Mouse (Mus musculus) embryonic facial prominence, embryonic 14.5 days (tissue): ENCODE results near the gene Brix1. TPM values are rescaled to one million over a fixed set of nuclear protein-coding genes. Genes with fewer than 3 reads are reported as not detected.

ENCODE experiments used
- ATAC-seq: fragments of 200-750 bp; cut with Nextera tagmentation; 2 replicates; pipeline ENCODE4 v1.8.0; 2017; ENCODE audit warnings: low read depth, moderate number of reproducible peaks, moderate TSS enrichment
- DNase-seq: peaks from one replicate; pipeline ENCODE4 v3.0.0-alpha.2; 2015; ENCODE audit warnings: low spot score
- H3K27ac ChIP-seq: fragments of 300-500 bp; sonication (generic); replicated peaks from 2 replicates; pipeline ENCODE4 v1.5.1; 2014; ENCODE audit warnings: low read depth, mild to moderate bottlenecking, low read length, moderate library complexity
- H3K27me3 ChIP-seq: fragments of 300-500 bp; sonication (generic); replicated peaks from 2 replicates; pipeline ENCODE4 v1.6.1; 2014; ENCODE audit warnings: low read length; ENCODE audit not compliant: control insufficient read depth, insufficient read depth
- H3K36me3 ChIP-seq: fragments of 300-500 bp; sonication (generic); 2 replicates; pipeline ENCODE4 v1.6.1; 2014; ENCODE audit warnings: low read length, mixed read lengths; ENCODE audit not compliant: control insufficient read depth, insufficient read depth
- H3K4me1 ChIP-seq: fragments of 300-500 bp; sonication (generic); 2 replicates; pipeline ENCODE4 v1.6.1; 2014; ENCODE audit warnings: antibody characterized with exemption, low read length; ENCODE audit not compliant: control insufficient read depth, insufficient read depth
- H3K4me2 ChIP-seq: fragments of 300-500 bp; sonication (generic); 2 replicates; pipeline ENCODE4 v1.6.1; 2014; ENCODE audit warnings: low read depth, mild to moderate bottlenecking, low read length, moderate library complexity, mixed read lengths
- H3K4me3 ChIP-seq: fragments of 300-500 bp; sonication (generic); 2 replicates; pipeline ENCODE4 v1.5.1; 2014; ENCODE audit warnings: low read depth, mild to moderate bottlenecking, low read length
- H3K9ac ChIP-seq: fragments of 300-500 bp; sonication (generic); 2 replicates; pipeline ENCODE4 v1.6.1; 2014; ENCODE audit warnings: low read depth, mild to moderate bottlenecking, low read length, moderate library complexity, mixed read lengths
- H3K9me3 ChIP-seq: fragments of 300-500 bp; sonication (generic); 2 replicates; pipeline ENCODE4 v1.6.1; 2016; ENCODE audit warnings: low read length; ENCODE audit not compliant: control insufficient read depth
- WGBS: fragments of 180-500 bp; shearing (Covaris S2); extraction: QIAGEN DNeasy Blood & Tissue Kit; methylation state at CpG from one replicate; pipeline ENCODE4 v1.1.7; 2014; 5-methylcytosine and 5-hydroxymethylcytosine counted together
- polyA plus RNA-seq: library from polyadenylated mRNA; unstranded; fragments of >200 nt; fragmentation: Nextera tagmentation; extraction: Ambion mirVana; gene quantifications from 2 replicates; pipeline ENCODE4 v1.2.1, GENCODE M21; 2014

Brix1 gene
- polyA plus RNA-seq, 1 experiment from 2014 or later: 101 TPM

- H3K9me3 ChIP-seq: no peaks in the 10 kb centered on the region
- H3K4me2 ChIP-seq: peak overlapping the region; percentile 85
- ATAC-seq (peak; percentile 10; the same call in 1 of the 2 replicates), DNase-seq (peak; percentile 40)
- H3K4me1 ChIP-seq: peaks cover 8% of the 10 kb centered on the region
- no peaks in the 10 kb centered on the region for H3K27me3 ChIP-seq
- peak overlapping the region; percentile 88 for H3K9ac ChIP-seq
- H3K27ac ChIP-seq: peak overlapping the region; percentile 74
- H3K36me3 ChIP-seq: peaks cover 9% of the 10 kb centered on the region
- under 1% methylated on average over 29 of the region's 40 CpGs for WGBS
- peak overlapping the region; percentile 88 for H3K4me3 ChIP-seq
Observed at GRCm38 (mm10) chr15:10469641-10470150, 16.1 kb downstream of the Brix1 start.

- DNase-seq (no peak), ATAC-seq (no peak)
- no peaks in the 10 kb centered on the region for H3K36me3 ChIP-seq
- peak overlapping the region; percentile 85 for H3K4me2 ChIP-seq
- no peaks in the 10 kb centered on the region for H3K9me3 ChIP-seq
- no peaks in the 10 kb centered on the region for H3K27me3 ChIP-seq
- WGBS: 87% methylated on average over 3 of the region's 3 CpGs
- no peak overlapping the region for H3K4me3 ChIP-seq
- no peak overlapping the region for H3K9ac ChIP-seq
- peaks cover 8% of the 10 kb centered on the region for H3K4me1 ChIP-seq
- H3K27ac ChIP-seq: no peak overlapping the region
Observed at GRCm38 (mm10) chr15:10468761-10469160, 17.0 kb downstream of the Brix1 start.

- Histone ChIP-seq H3K9me3 (no peaks in the 10 kb centered on the region), H3K27me3 (no peaks in the 10 kb centered on the region), H3K36me3 (peaks cover 26% of the 10 kb centered on the region), H3K4me3 (no peak overlapping the region), H3K4me2 (no peak overlapping the region), H3K27ac (no peak overlapping the region), H3K9ac (no peak overlapping the region), H3K4me1 (peaks cover 8% of the 10 kb centered on the region)
- ATAC-seq (no peak), DNase-seq (no peak)
- 86% methylated on average over 3 of the region's 3 CpGs for WGBS
Observed at GRCm38 (mm10) chr15:10464678-10465077, 21.1 kb downstream of the Brix1 start.

- no peak overlapping the region for H3K4me2 ChIP-seq
- H3K9me3 ChIP-seq: no peaks in the 10 kb centered on the region
- no peak overlapping the region for H3K4me3 ChIP-seq
- no peak overlapping the region for H3K27ac ChIP-seq
- peaks cover under 1% of the 10 kb centered on the region; the same call in 1 of the 2 replicates for H3K4me1 ChIP-seq
- ATAC-seq: no peak
- DNase-seq: no peak
- no peaks in the 10 kb centered on the region for H3K27me3 ChIP-seq
- WGBS: 71% methylated on average over 5 of the region's 5 CpGs
- H3K9ac ChIP-seq: no peak overlapping the region
- H3K36me3 ChIP-seq: peaks cover 34% of the 10 kb centered on the region
Observed at GRCm38 (mm10) chr15:10463555-10463954, 22.2 kb downstream of the Brix1 start.

- Histone ChIP-seq H3K27me3 (no peaks in the 10 kb centered on the region), H3K9me3 (no peaks in the 10 kb centered on the region), H3K9ac (no peak overlapping the region), H3K4me2 (no peak overlapping the region), H3K4me3 (no peak overlapping the region), H3K36me3 (peaks cover 54% of the 10 kb centered on the region), H3K27ac (no peak overlapping the region), H3K4me1 (no peaks in the 10 kb centered on the region)
- ATAC-seq (no peak), DNase-seq (no peak)
- 86% methylated on average over 12 of the region's 12 CpGs for WGBS
Observed at GRCm38 (mm10) chr15:10460986-10461385, 24.8 kb downstream of the Brix1 start.

GRCm38 (mm10) chr15:10447102-10447501 lies 38.6 kb downstream of the Brix1 start:
- Histone ChIP-seq H3K9me3 (no peaks in the 10 kb centered on the region), H3K9ac (no peak overlapping the region), H3K27me3 (no peaks in the 10 kb centered on the region), H3K27ac (no peak overlapping the region), H3K36me3 (peaks cover 53% of the 10 kb centered on the region), H3K4me2 (no peak overlapping the region), H3K4me1 (no peaks in the 10 kb centered on the region), H3K4me3 (no peak overlapping the region)
- 85% methylated on average over 3 of the region's 3 CpGs for WGBS
- no peak for ATAC-seq
- DNase-seq: no peak

GRCm38 (mm10) chr15:10442275-10442674 lies 43.5 kb downstream of the Brix1 start:
- Histone ChIP-seq H3K36me3 (peaks cover 31% of the 10 kb centered on the region), H3K27me3 (no peaks in the 10 kb centered on the region), H3K4me1 (no peaks in the 10 kb centered on the region), H3K4me2 (no peak overlapping the region), H3K9me3 (no peaks in the 10 kb centered on the region), H3K4me3 (no peak overlapping the region), H3K9ac (no peak overlapping the region), H3K27ac (no peak overlapping the region)
- 89% methylated on average over 1 of the region's 1 CpGs for WGBS
- DNase-seq (no peak), ATAC-seq (no peak)

GRCm38 (mm10) chr15:10441493-10441892 lies 44.3 kb downstream of the Brix1 start:
- Histone ChIP-seq H3K27ac (no peak overlapping the region), H3K4me2 (no peak overlapping the region), H3K27me3 (no peaks in the 10 kb centered on the region), H3K4me1 (no peaks in the 10 kb centered on the region), H3K9ac (no peak overlapping the region), H3K36me3 (peaks cover 25% of the 10 kb centered on the region), H3K4me3 (no peak overlapping the region), H3K9me3 (no peaks in the 10 kb centered on the region)
- DNase-seq (no peak), ATAC-seq (no peak)
- WGBS: 84% methylated on average over 9 of the region's 9 CpGs

GRCm38 (mm10) chr15:10439963-10440362 lies 45.8 kb downstream of the Brix1 start:
- H3K36me3 ChIP-seq: peaks cover 14% of the 10 kb centered on the region
- no peak overlapping the region for H3K9ac ChIP-seq
- WGBS: 73% methylated on average over 6 of the region's 6 CpGs
- no peaks in the 10 kb centered on the region for H3K27me3 ChIP-seq
- DNase-seq: no peak
- no peak overlapping the region for H3K4me2 ChIP-seq
- H3K9me3 ChIP-seq: no peaks in the 10 kb centered on the region
- no peaks in the 10 kb centered on the region for H3K4me1 ChIP-seq
- no peak for ATAC-seq
- H3K27ac ChIP-seq: no peak overlapping the region
- no peak overlapping the region for H3K4me3 ChIP-seq
